Mouse (Mus musculus): Measurements from ENCODE around the gene Abcd3. TPM values are rescaled to one million over a fixed set of nuclear protein-coding genes. Genes with fewer than 3 reads are reported as not detected.
A peak's percentile ranks its signal among the peaks of the same experiment; 100 is the strongest.

The Abcd3 gene
- polyA plus RNA-seq, 1 experiment from 2014 or later, result 70.8 TPM

- Histone ChIP-seq H3K9ac (ENCODE audit: low read depth, low read length) (no peak overlapping the region), H3K4me2 (replicated peaks; ENCODE audit: low read depth, low read length) (no peak overlapping the region), H3K27me3 (ENCODE audit: control insufficient read depth, insufficient read depth, low read length) (no peaks in the 10 kb centered on the region), H3K27ac (ENCODE audit: low read depth, low read length) (no peak overlapping the region), H3K4me1 (ENCODE audit: control insufficient read depth, insufficient read depth, low read length) (peaks cover 11% of the 10 kb centered on the region), H3K4me3 (ENCODE audit: low read length) (no peak overlapping the region), H3K9me3 (ENCODE audit: control insufficient read depth, low read length) (no peaks in the 10 kb centered on the region), H3K36me3 (ENCODE audit: control insufficient read depth, insufficient read depth, low read length) (peaks cover 3% of the 10 kb centered on the region; the same call in 1 of the 2 replicates)
- peak; percentile 83 for ATAC-seq (ENCODE audit: low FRiP score, low TSS enrichment)
- WGBS, result 41% methylated on average over 9 of the region's 9 CpGs
These were observed 76.3 kb downstream of the Abcd3 start for GRCm38 (mm10) chr3:121738742-121739342.

GRCm38 (mm10) chr3:121737901-121738300 is 77.2 kb downstream of the Abcd3 start:
- H3K9ac ChIP-seq (ENCODE audit: low read depth, low read length), result no peak overlapping the region
- no peak overlapping the region for H3K4me3 ChIP-seq (ENCODE audit: low read length)
- H3K9me3 ChIP-seq (ENCODE audit: control insufficient read depth, low read length), result no peaks in the 10 kb centered on the region
- peaks cover 11% of the 10 kb centered on the region for H3K4me1 ChIP-seq (ENCODE audit: control insufficient read depth, insufficient read depth, low read length)
- H3K4me2 ChIP-seq (replicated peaks; ENCODE audit: low read depth, low read length), result no peak overlapping the region
- H3K36me3 ChIP-seq (ENCODE audit: control insufficient read depth, insufficient read depth, low read length), result peaks cover 6% of the 10 kb centered on the region; the same call in 1 of the 2 replicates
- H3K27ac ChIP-seq (ENCODE audit: low read depth, low read length), result no peak overlapping the region
- H3K27me3 ChIP-seq (ENCODE audit: control insufficient read depth, insufficient read depth, low read length), result no peaks in the 10 kb centered on the region
- WGBS, result 88% methylated on average over 2 of the region's 2 CpGs
- ATAC-seq (ENCODE audit: low FRiP score, low TSS enrichment), result no peak

GRCm38 (mm10) chr3:121737453-121737852 is 77.6 kb downstream of the Abcd3 start:
- WGBS, result 54% methylated on average over 1 of the region's 1 CpGs
- Histone ChIP-seq H3K27ac (ENCODE audit: low read depth, low read length) (no peak overlapping the region), H3K36me3 (ENCODE audit: control insufficient read depth, insufficient read depth, low read length) (peaks cover 7% of the 10 kb centered on the region; the same call in 1 of the 2 replicates), H3K4me1 (ENCODE audit: control insufficient read depth, insufficient read depth, low read length) (peaks cover 11% of the 10 kb centered on the region), H3K27me3 (ENCODE audit: control insufficient read depth, insufficient read depth, low read length) (no peaks in the 10 kb centered on the region), H3K9me3 (ENCODE audit: control insufficient read depth, low read length) (no peaks in the 10 kb centered on the region), H3K4me3 (ENCODE audit: low read length) (no peak overlapping the region), H3K4me2 (replicated peaks; ENCODE audit: low read depth, low read length) (no peak overlapping the region), H3K9ac (ENCODE audit: low read depth, low read length) (no peak overlapping the region)
- no peak for ATAC-seq (ENCODE audit: low FRiP score, low TSS enrichment)

GRCm38 (mm10) chr3:121736025-121736744 is 78.9 kb downstream of the Abcd3 start:
- peaks cover 11% of the 10 kb centered on the region for H3K4me1 ChIP-seq (ENCODE audit: control insufficient read depth, insufficient read depth, low read length)
- ATAC-seq (ENCODE audit: low FRiP score, low TSS enrichment), result peak; percentile 68; the same call in 1 of the 2 replicates
- peaks cover 15% of the 10 kb centered on the region; the same call in 1 of the 2 replicates for H3K36me3 ChIP-seq (ENCODE audit: control insufficient read depth, insufficient read depth, low read length)
- H3K27me3 ChIP-seq (ENCODE audit: control insufficient read depth, insufficient read depth, low read length), result no peaks in the 10 kb centered on the region
- H3K27ac ChIP-seq (ENCODE audit: low read depth, low read length), result 0 out of 2 replicates have a peak overlapping the region, but pooled peaks have one; percentile 14
- no peak overlapping the region for H3K4me3 ChIP-seq (ENCODE audit: low read length)
- WGBS, result 32% methylated on average over 18 of the region's 18 CpGs
- no peak overlapping the region for H3K4me2 ChIP-seq (replicated peaks; ENCODE audit: low read depth, low read length)
- H3K9me3 ChIP-seq (ENCODE audit: control insufficient read depth, low read length), result no peaks in the 10 kb centered on the region
- no peak overlapping the region for H3K9ac ChIP-seq (ENCODE audit: low read depth, low read length)

DNA sequence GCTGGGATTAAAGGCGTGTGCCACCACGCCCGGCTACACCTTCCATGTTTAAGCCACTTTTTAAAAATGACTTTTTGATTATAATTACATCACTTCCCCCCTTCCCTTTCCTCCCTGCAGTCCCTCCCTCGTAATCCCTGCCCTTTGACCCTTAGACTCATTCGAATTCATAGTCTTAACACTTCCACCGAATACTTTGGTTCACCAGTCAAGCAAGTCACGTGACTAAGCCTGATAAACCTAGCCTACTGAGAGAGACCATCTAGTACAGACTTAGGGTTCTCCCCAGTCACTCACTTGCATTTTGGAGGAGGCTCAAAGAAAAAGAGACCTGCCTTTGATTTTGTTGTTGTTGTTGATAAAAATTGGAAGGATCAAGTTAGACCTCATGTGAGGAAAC is 79.6 kb downstream of the Abcd3 start:
- Histone ChIP-seq H3K27ac (ENCODE audit: low read depth, low read length) (no peak overlapping the region), H3K4me1 (ENCODE audit: control insufficient read depth, insufficient read depth, low read length) (peaks cover 11% of the 10 kb centered on the region), H3K27me3 (ENCODE audit: control insufficient read depth, insufficient read depth, low read length) (no peaks in the 10 kb centered on the region), H3K4me3 (ENCODE audit: low read length) (no peak overlapping the region), H3K9me3 (ENCODE audit: control insufficient read depth, low read length) (no peaks in the 10 kb centered on the region), H3K9ac (ENCODE audit: low read depth, low read length) (no peak overlapping the region), H3K36me3 (ENCODE audit: control insufficient read depth, insufficient read depth, low read length) (peaks cover 16% of the 10 kb centered on the region), H3K4me2 (replicated peaks; ENCODE audit: low read depth, low read length) (no peak overlapping the region)
- ATAC-seq (ENCODE audit: low FRiP score, low TSS enrichment), result no peak
- 69% methylated on average over 7 of the region's 7 CpGs for WGBS

DNA sequence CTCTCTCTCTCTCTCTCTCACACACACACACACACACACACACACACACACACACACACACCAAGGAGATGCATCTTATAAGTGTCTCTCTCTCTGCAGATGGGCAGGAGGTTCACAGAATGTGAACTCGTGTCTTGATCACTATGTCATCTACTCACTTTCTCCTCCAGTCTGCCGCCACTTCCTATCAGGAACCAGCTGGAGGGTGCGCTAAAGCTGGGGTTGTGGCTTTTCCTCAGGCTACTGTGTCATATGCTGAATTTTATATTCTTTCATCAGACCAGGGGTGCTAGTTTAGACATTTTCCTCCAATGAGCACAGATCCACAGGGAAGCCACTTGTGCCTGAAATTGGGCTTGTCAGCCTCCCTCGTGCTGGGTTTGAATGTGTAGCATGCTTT is 85.4 kb downstream of the Abcd3 start:
- H3K36me3 ChIP-seq (ENCODE audit: control insufficient read depth, insufficient read depth, low read length), result peaks cover 20% of the 10 kb centered on the region
- no peak overlapping the region for H3K4me3 ChIP-seq (ENCODE audit: low read length)
- H3K4me2 ChIP-seq (replicated peaks; ENCODE audit: low read depth, low read length), result no peak overlapping the region
- WGBS, result 90% methylated on average over 4 of the region's 4 CpGs
- peaks cover under 1% of the 10 kb centered on the region; the same call in 1 of the 2 replicates for H3K4me1 ChIP-seq (ENCODE audit: control insufficient read depth, insufficient read depth, low read length)
- ATAC-seq (ENCODE audit: low FRiP score, low TSS enrichment), result no peak
- H3K27me3 ChIP-seq (ENCODE audit: control insufficient read depth, insufficient read depth, low read length), result no peaks in the 10 kb centered on the region
- H3K9me3 ChIP-seq (ENCODE audit: control insufficient read depth, low read length), result no peaks in the 10 kb centered on the region
- H3K27ac ChIP-seq (ENCODE audit: low read depth, low read length), result no peak overlapping the region
- no peak overlapping the region for H3K9ac ChIP-seq (ENCODE audit: low read depth, low read length)

GRCm38 (mm10) chr3:121725651-121726050 is 89.5 kb downstream of the Abcd3 start:
- Histone ChIP-seq H3K9ac (ENCODE audit: low read depth, low read length) (no peak overlapping the region), H3K27ac (ENCODE audit: low read depth, low read length) (no peak overlapping the region), H3K4me2 (replicated peaks; ENCODE audit: low read depth, low read length) (no peak overlapping the region), H3K4me1 (ENCODE audit: control insufficient read depth, insufficient read depth, low read length) (peaks cover 14% of the 10 kb centered on the region), H3K36me3 (ENCODE audit: control insufficient read depth, insufficient read depth, low read length) (peaks cover 5% of the 10 kb centered on the region; the same call in 1 of the 2 replicates), H3K27me3 (ENCODE audit: control insufficient read depth, insufficient read depth, low read length) (no peaks in the 10 kb centered on the region; the same call in 1 of the 2 replicates), H3K4me3 (ENCODE audit: low read length) (no peak overlapping the region), H3K9me3 (ENCODE audit: control insufficient read depth, low read length) (no peaks in the 10 kb centered on the region)
- no peak for ATAC-seq (ENCODE audit: low FRiP score, low TSS enrichment)
- WGBS, result 90% methylated on average over 10 of the region's 10 CpGs

GRCm38 (mm10) chr3:121724553-121724952 is 90.5 kb downstream of the Abcd3 start:
- H3K4me3 ChIP-seq (ENCODE audit: low read length), result peak overlapping the region; percentile 61
- H3K4me2 ChIP-seq (replicated peaks; ENCODE audit: low read depth, low read length), result peak overlapping the region; percentile 75
- no peaks in the 10 kb centered on the region for H3K9me3 ChIP-seq (ENCODE audit: control insufficient read depth, low read length)
- 24% methylated on average over 12 of the region's 12 CpGs for WGBS
- no peak for ATAC-seq (ENCODE audit: low FRiP score, low TSS enrichment)
- H3K9ac ChIP-seq (ENCODE audit: low read depth, low read length), result no peak overlapping the region; the same call in 1 of the 2 replicates
- H3K4me1 ChIP-seq (ENCODE audit: control insufficient read depth, insufficient read depth, low read length), result peaks cover 14% of the 10 kb centered on the region
- no peak overlapping the region for H3K27ac ChIP-seq (ENCODE audit: low read depth, low read length)
- H3K36me3 ChIP-seq (ENCODE audit: control insufficient read depth, insufficient read depth, low read length), result no peaks in the 10 kb centered on the region
- no peaks in the 10 kb centered on the region; the same call in 1 of the 2 replicates for H3K27me3 ChIP-seq (ENCODE audit: control insufficient read depth, insufficient read depth, low read length)

- no peaks in the 10 kb centered on the region for H3K9me3 ChIP-seq (ENCODE audit: control insufficient read depth, low read length)
- no peak overlapping the region for H3K27ac ChIP-seq (ENCODE audit: low read depth, low read length)
- no peaks in the 10 kb centered on the region; the same call in 1 of the 2 replicates for H3K27me3 ChIP-seq (ENCODE audit: control insufficient read depth, insufficient read depth, low read length)
- no peaks in the 10 kb centered on the region for H3K36me3 ChIP-seq (ENCODE audit: control insufficient read depth, insufficient read depth, low read length)
- peak overlapping the region; percentile 62 for H3K9ac ChIP-seq (ENCODE audit: low read depth, low read length)
- peak overlapping the region; percentile 75 for H3K4me2 ChIP-seq (replicated peaks; ENCODE audit: low read depth, low read length)
- 3% methylated on average over 20 of the region's 20 CpGs for WGBS
- H3K4me3 ChIP-seq (ENCODE audit: low read length), result peak overlapping the region; percentile 61
- ATAC-seq (ENCODE audit: low FRiP score, low TSS enrichment), result no peak
- peaks cover 14% of the 10 kb centered on the region for H3K4me1 ChIP-seq (ENCODE audit: control insufficient read depth, insufficient read depth, low read length)
These were observed 91.1 kb downstream of the Abcd3 start for GRCm38 (mm10) chr3:121723968-121724524.
